Comparison of ENCODE assay signal across 9 mouse cellular contexts in the genomic region with DNA sequence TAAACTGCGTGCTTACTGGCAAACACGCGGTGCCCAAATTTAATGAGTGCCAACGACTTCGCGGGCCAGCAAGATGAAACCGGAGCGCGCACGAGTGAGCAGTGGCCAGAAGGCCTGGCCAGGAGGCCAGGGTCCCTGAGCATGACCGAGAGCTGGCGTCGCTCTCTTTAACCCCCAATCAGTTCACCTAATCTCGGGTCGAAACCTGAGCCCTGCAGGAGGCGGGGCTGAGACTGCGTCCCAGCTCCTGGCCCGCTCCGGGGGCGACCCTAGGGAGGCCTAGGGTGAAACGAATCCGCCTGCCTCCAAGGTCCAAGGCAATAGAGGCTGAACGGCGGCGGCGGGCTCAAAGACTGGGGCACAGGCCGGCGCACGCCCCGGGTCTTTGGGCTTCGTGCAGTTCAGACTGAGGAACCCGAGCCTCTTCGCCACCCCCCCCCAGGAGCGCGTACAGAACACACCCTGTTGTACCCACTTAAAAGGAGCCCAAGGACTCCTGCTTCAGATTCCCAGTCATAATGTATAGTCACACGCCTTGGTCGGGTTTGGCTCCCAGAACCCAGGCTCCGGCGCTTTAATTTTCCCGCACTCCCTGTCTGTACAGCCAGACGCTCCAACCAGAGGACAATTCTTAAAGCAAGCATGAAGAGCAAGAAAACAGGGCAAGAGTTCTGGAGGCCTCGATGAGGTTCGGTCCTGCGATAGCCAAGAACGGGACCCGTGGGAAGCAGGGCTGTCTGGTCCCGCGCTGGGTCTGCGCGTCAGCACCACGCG. TPM values are rescaled to one million over a fixed set of nuclear protein-coding genes. Genes with fewer than 3 reads are reported as not detected.
DNase-seq lines count a peak whose midpoint lies in the region; ATAC-seq and TF ChIP-seq lines count a peak whose summit lies in the region.
"Had no signal": no experiment of that assay in that cellular context is flagged by ENCODE, and none has a peak within 500 bp of the region (broad histone marks: within the 10 kb centered on the region; RNA-seq: fewer than 3 reads in every experiment).

No protein-coding gene starts in this region.

- no peak for ATAC-seq in embryonic facial prominence, embryonic 13.5 days (ENCODE audit: insufficient number of reproducible peaks, insufficient read depth, low FRiP score, low TSS enrichment, low read depth)
- 0 out of 2 replicates have a peak, but pooled peaks have one; percentile 19 for ATAC-seq in intestine, embryonic 14.5 days (replicated peaks; ENCODE audit: low FRiP score, low TSS enrichment, low read depth)
- no peak for ATAC-seq in midbrain, embryonic 11.5 days (ENCODE audit: low FRiP score)

- H3K36me3 ChIP-seq in embryonic facial prominence, embryonic 13.5 days = no peaks in the 10 kb centered on the region
- no peaks in the 10 kb centered on the region for H3K36me3 ChIP-seq in intestine, embryonic 14.5 days (ENCODE audit: control insufficient read depth, insufficient read depth, low read length)
- no peaks in the 10 kb centered on the region for H3K36me3 ChIP-seq in midbrain, embryonic 11.5 days (ENCODE audit: control insufficient read depth, insufficient read depth, low read length)
- peaks cover 16% of the 10 kb centered on the region for H3K36me3 ChIP-seq in thymus, adult 2 months (ENCODE audit: control insufficient read depth, insufficient read depth, low read length)

- no peak overlapping the region for H3K27ac ChIP-seq in embryonic facial prominence, embryonic 13.5 days
- no peak overlapping the region for H3K27ac ChIP-seq in intestine, embryonic 14.5 days (ENCODE audit: low read depth)
- H3K27ac ChIP-seq in midbrain, embryonic 11.5 days (ENCODE audit: low read depth, low read length) = no peak overlapping the region
- peak overlapping the region; percentile 86 for H3K27ac ChIP-seq in thymus, adult 2 months (ENCODE audit: control insufficient read depth, insufficient read depth, low read length)

- peak; percentile 32 to 41 for DNase-seq in spleen, postnatal 10 days (ENCODE audit: low spot score in 2 of 2)
- DNase-seq in spleen, postnatal 36 days (ENCODE audit: low spot score in 2 of 2) = no peak
- DNase-seq in intestine, embryonic 14.5 days (ENCODE audit: low spot score) = peak; percentile 81
- peak; percentile 97 for DNase-seq in midbrain, embryonic 11.5 days (ENCODE audit: low spot score, missing footprints)
- DNase-seq in thymus, adult 2 months = peak; percentile 57
- DNase-seq in layer of hippocampus, adult 8-10 months (ENCODE audit: low spot score in 2 of 2) = no peak
- DNase-seq in layer of hippocampus, postnatal 25 days (ENCODE audit: extremely low spot score in 1 of 2, low spot score in 1 of 2) = no peak

- H3K9me3 ChIP-seq in embryonic facial prominence, embryonic 13.5 days = no peaks in the 10 kb centered on the region
- no peaks in the 10 kb centered on the region for H3K9me3 ChIP-seq in intestine, embryonic 14.5 days (ENCODE audit: control insufficient read depth, low read length)
- no peaks in the 10 kb centered on the region for H3K9me3 ChIP-seq in midbrain, embryonic 11.5 days (ENCODE audit: control insufficient read depth, low read length)

- H3K4me1 ChIP-seq in embryonic facial prominence, embryonic 13.5 days = peaks cover 54% of the 10 kb centered on the region
- peaks cover 42% of the 10 kb centered on the region for H3K4me1 ChIP-seq in intestine, embryonic 14.5 days (replicated peaks; ENCODE audit: control insufficient read depth, insufficient read depth, low read length)
- peaks cover 39% of the 10 kb centered on the region for H3K4me1 ChIP-seq in midbrain, embryonic 11.5 days (ENCODE audit: control insufficient read depth, insufficient read depth, low read length)
- H3K4me1 ChIP-seq in thymus, adult 2 months (replicated peaks; ENCODE audit: control insufficient read depth, insufficient read depth, low read length) = peaks cover 38% of the 10 kb centered on the region

- no peak for TF ChIP-seq POLR2A in thymus, adult 2 months (IDR thresholded peaks at IDR 0.05; ENCODE audit: control insufficient read depth, extremely low read depth, insufficient read depth, low read length, poor library complexity)

- no peak overlapping the region for H3K9ac ChIP-seq in embryonic facial prominence, embryonic 13.5 days
- H3K9ac ChIP-seq in intestine, embryonic 14.5 days (ENCODE audit: low read length) = no peak overlapping the region
- no peak overlapping the region for H3K9ac ChIP-seq in midbrain, embryonic 11.5 days (ENCODE audit: low read length)

- no peak for TF ChIP-seq CTCF in thymus, adult 2 months (IDR thresholded peaks at IDR 0.05; ENCODE audit: borderline replicate concordance, control insufficient read depth, extremely low read depth, insufficient read depth, low read length, poor library complexity)

- H3K4me3 ChIP-seq in embryonic facial prominence, embryonic 13.5 days = peak overlapping the region; percentile 35
- H3K4me3 ChIP-seq in intestine, embryonic 14.5 days (ENCODE audit: low read depth, low read length) = peak overlapping the region; percentile 27
- H3K4me3 ChIP-seq in midbrain, embryonic 11.5 days (ENCODE audit: low read depth, low read length) = no peak overlapping the region
- H3K4me3 ChIP-seq in thymus, adult 2 months (ENCODE audit: control insufficient read depth, insufficient read depth, low read length) = peak overlapping the region; percentile 78

- WGBS in embryonic facial prominence, embryonic 13.5 days = under 1% methylated on average over 52 of the region's 52 CpGs
- 1% methylated on average over 52 of the region's 52 CpGs for WGBS in intestine, embryonic 14.5 days
- under 1% methylated on average over 52 of the region's 52 CpGs for WGBS in midbrain, embryonic 11.5 days
- WGBS in thymus, adult 2 months = under 1% methylated on average over 52 of the region's 52 CpGs

- H3K4me2 ChIP-seq in embryonic facial prominence, embryonic 13.5 days = peak overlapping the region; percentile 58
- peak overlapping the region; percentile 47 for H3K4me2 ChIP-seq in intestine, embryonic 14.5 days (ENCODE audit: low read length)
- peak overlapping the region; percentile 26 for H3K4me2 ChIP-seq in midbrain, embryonic 11.5 days

- H3K27me3 ChIP-seq in embryonic facial prominence, embryonic 13.5 days = peaks cover 96% of the 10 kb centered on the region
- H3K27me3 ChIP-seq in intestine, embryonic 14.5 days (replicated peaks; ENCODE audit: control insufficient read depth, insufficient read depth, low read length) = peaks cover 97% of the 10 kb centered on the region
- peaks cover 91% of the 10 kb centered on the region for H3K27me3 ChIP-seq in midbrain, embryonic 11.5 days (ENCODE audit: control insufficient read depth, insufficient read depth, low read length)
- no peaks in the 10 kb centered on the region for H3K27me3 ChIP-seq in thymus, adult 2 months (ENCODE audit: control insufficient read depth, insufficient read depth, low read length)

RNA-seq across cellular contexts. Expression of a gene that starts 1.0 kb away (rescaled TPM):
- not detected in 2 replicates for polyA plus RNA-seq in embryonic facial prominence, embryonic 13.5 days (2015; fragmentation: Nextera tagmentation; extraction: Ambion mirVana)
- polyA plus RNA-seq in intestine, embryonic 14.5 days (2014; fragmentation: Nextera tagmentation; extraction: Ambion mirVana) = 0.69 and 1.4 TPM in 2 replicates
- not detected in 2 replicates for polyA plus RNA-seq in midbrain, embryonic 11.5 days (2014; fragmentation: Nextera tagmentation; extraction: Ambion mirVana)
- polyA plus RNA-seq in thymus, adult 2 months (2012; rRNA removed) = 191 and 219 TPM in 2 replicates
- total RNA-seq in layer of hippocampus, adult 8-10 months (2022) = not detected
- not detected for total RNA-seq in layer of hippocampus, postnatal 25 days (2021)
- polyA plus RNA-seq: cortical plate, adult 2 months had no signal

Comparison
In these comparisons a context has a peak if more than half of its experiments do, and no peak if none do; other contexts are left out.
1. DNase-seq: peak in spleen, postnatal 10 days (2 of 2), intestine, embryonic 14.5 days (single experiment), midbrain, embryonic 11.5 days (single experiment) and thymus, adult 2 months (single experiment); none in spleen, postnatal 36 days (0 of 2), layer of hippocampus, adult 8-10 months (0 of 2) and layer of hippocampus, postnatal 25 days (0 of 2).
2. RNA of a gene that starts 1.0 kb away (polyA plus RNA-seq): 191 to 219 TPM in thymus, adult 2 months; 0.69 to 1.4 TPM in intestine, embryonic 14.5 days, not detected in embryonic facial prominence, embryonic 13.5 days and not detected in midbrain, embryonic 11.5 days; every median in the first group is over 10 times any median in the second.
3. Peak in every context shown above with its lines, with median percentiles within 50 percentile points of each other: H3K4me2 ChIP-seq.